Mouse (Mus musculus) limb, embryonic 15.5 days (tissue): ENCODE data around the gene Tmod2. TPM values are rescaled to one million over a fixed set of nuclear protein-coding genes. Genes with fewer than 3 reads are reported as not detected.
"Not testable (repeated sequence)": the region's sequence is repeated elsewhere in the genome, so short reads cannot be mapped to it uniquely, and the experiment has no call there.

ENCODE experiments used
- ATAC-seq: fragments of 200-750 bp; cut with Nextera tagmentation; 2 replicates; pipeline ENCODE4 v1.8.0; 2017; ENCODE audit warnings: low read depth, moderate TSS enrichment; ENCODE audit not compliant: insufficient number of reproducible peaks, low FRiP score, low TSS enrichment
- H3K27ac ChIP-seq: fragments of 300-500 bp; sonication (generic); 2 replicates; pipeline ENCODE4 v1.5.1; 2015; ENCODE audit warnings: moderate library complexity, mild to moderate bottlenecking, inconsistent platforms
- H3K27me3 ChIP-seq: fragments of 300-500 bp; sonication (generic); 2 replicates; pipeline ENCODE4 v1.6.1; 2015; ENCODE audit warnings: inconsistent platforms
- H3K36me3 ChIP-seq: fragments of 300-500 bp; sonication (generic); 2 replicates; pipeline ENCODE4 v1.6.1; 2015; ENCODE audit warnings: inconsistent platforms
- H3K4me1 ChIP-seq: fragments of 300-500 bp; sonication (generic); 2 replicates; pipeline ENCODE4 v1.6.1; 2015; ENCODE audit warnings: inconsistent platforms
- H3K4me2 ChIP-seq: fragments of 300-500 bp; sonication (generic); 2 replicates; pipeline ENCODE4 v1.6.1; 2015; ENCODE audit warnings: mild to moderate bottlenecking, inconsistent platforms
- H3K4me3 ChIP-seq: fragments of 300-500 bp; sonication (generic); 2 replicates; pipeline ENCODE4 v1.5.1; 2015; ENCODE audit warnings: mild to moderate bottlenecking, inconsistent platforms
- H3K9ac ChIP-seq: fragments of 300-500 bp; sonication (generic); 2 replicates; pipeline ENCODE4 v1.6.1; 2015; ENCODE audit warnings: inconsistent platforms
- H3K9me3 ChIP-seq: fragments of 300-500 bp; sonication (generic); 2 replicates; pipeline ENCODE4 v1.6.1; 2016; ENCODE audit warnings: inconsistent platforms
- WGBS: fragments of 180-500 bp; shearing (Covaris S2); methylation state at CpG from one replicate; pipeline ENCODE4 v1.1.7; 2015; 5-methylcytosine and 5-hydroxymethylcytosine counted together
- polyA plus RNA-seq: library from polyadenylated mRNA; unstranded; fragments of >200 nt; fragmentation: Nextera tagmentation; extraction: Ambion mirVana; gene quantifications from 2 replicates; pipeline ENCODE4 v1.2.1, GENCODE M21; 2015

Tmod2 gene
- polyA plus RNA-seq, 1 experiment from 2014 or later = 21.8 TPM

GRCm38 (mm10) chr9:75625556-75626307 is 14.6 kb upstream of the Tmod2 start, which contains the start of gene Lysmd2:
Gene Lysmd2, plus strand, starts transcription at chr9:75625741.
- Histone ChIP-seq H3K4me1 (peaks cover 14% of the 10 kb centered on the region), H3K4me2 (peak within 1 kb of the TSS; percentile 80), H3K9ac (peak within 1 kb of the TSS; percentile 92), H3K36me3 (no peaks in the 10 kb centered on the region), H3K27me3 (no peaks in the 10 kb centered on the region), H3K27ac (peak within 1 kb of the TSS; percentile 91), H3K9me3 (no peaks in the 10 kb centered on the region), H3K4me3 (peak within 1 kb of the TSS; percentile 78)
- under 1% methylated on average over 80 of the region's 94 CpGs for WGBS
- peak; percentile 84 for ATAC-seq

- WGBS = 16% methylated on average over 18 of the region's 18 CpGs
- Histone ChIP-seq H3K9me3 (no peaks in the 10 kb centered on the region), H3K27me3 (no peaks in the 10 kb centered on the region), H3K4me3 (peak overlapping the region; percentile 78), H3K27ac (peak overlapping the region; percentile 91), H3K4me1 (peaks cover 14% of the 10 kb centered on the region), H3K9ac (peak overlapping the region; percentile 92), H3K36me3 (no peaks in the 10 kb centered on the region), H3K4me2 (peak overlapping the region; percentile 80)
- ATAC-seq = no peak; the same call in 1 of the 2 replicates
These were observed 13.9 kb upstream of the Tmod2 start for GRCm38 (mm10) chr9:75624983-75625555.

- H3K27me3 ChIP-seq = no peaks in the 10 kb centered on the region
- no peak overlapping the region for H3K27ac ChIP-seq
- no peaks in the 10 kb centered on the region for H3K36me3 ChIP-seq
- H3K9me3 ChIP-seq = no peaks in the 10 kb centered on the region
- no peak overlapping the region for H3K4me3 ChIP-seq
- no peak for ATAC-seq
- no peak overlapping the region for H3K9ac ChIP-seq
- H3K4me2 ChIP-seq = no peak overlapping the region
- WGBS = 85% methylated on average over 3 of the region's 3 CpGs
- H3K4me1 ChIP-seq = peaks cover 10% of the 10 kb centered on the region
These were observed 10.3 kb upstream of the Tmod2 start for GRCm38 (mm10) chr9:75621428-75621827.

- not testable (repeated sequence) for H3K4me2 ChIP-seq, H3K27me3 ChIP-seq, H3K9ac ChIP-seq, H3K36me3 ChIP-seq, H3K4me3 ChIP-seq, H3K9me3 ChIP-seq, ATAC-seq, H3K27ac ChIP-seq, H3K4me1 ChIP-seq
- WGBS = 93% methylated on average over 2 of the region's 2 CpGs
These were observed 8.6 kb upstream of the Tmod2 start for GRCm38 (mm10) chr9:75619761-75620160.

- 48% methylated on average over 6 of the region's 6 CpGs for WGBS
- no peaks in the 10 kb centered on the region for H3K9me3 ChIP-seq
- no peak for ATAC-seq
- H3K4me3 ChIP-seq = no peak overlapping the region
- H3K27me3 ChIP-seq = no peaks in the 10 kb centered on the region
- H3K36me3 ChIP-seq = no peaks in the 10 kb centered on the region
- peaks cover 5% of the 10 kb centered on the region; the same call in 1 of the 2 replicates for H3K4me1 ChIP-seq
- H3K27ac ChIP-seq = no peak overlapping the region
- H3K9ac ChIP-seq = no peak overlapping the region
- no peak overlapping the region for H3K4me2 ChIP-seq
These were observed 7.8 kb upstream of the Tmod2 start for GRCm38 (mm10) chr9:75618836-75619400.

DNA sequence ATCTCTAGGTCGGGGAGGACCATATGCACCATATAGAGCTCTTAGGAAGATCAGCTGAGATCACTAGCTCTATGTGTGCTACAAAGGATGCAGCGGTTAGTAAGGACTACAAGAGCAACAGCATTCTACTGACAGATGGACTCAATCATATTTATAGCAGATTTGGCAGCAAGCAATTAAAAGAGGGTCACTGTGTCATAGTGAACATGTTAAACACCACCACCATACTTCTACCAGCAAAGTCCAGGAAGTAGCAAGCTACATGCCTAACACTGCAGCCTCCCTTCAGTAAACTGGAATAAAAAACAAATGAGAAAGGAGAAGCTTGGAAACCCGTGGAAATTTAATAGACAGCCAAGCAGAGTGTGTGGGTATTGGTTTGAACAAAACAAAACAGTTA is 5.4 kb upstream of the Tmod2 start:
- 61% methylated on average over 3 of the region's 3 CpGs for WGBS
- Histone ChIP-seq H3K9me3 (no peaks in the 10 kb centered on the region), H3K9ac (no peak overlapping the region), H3K4me3 (no peak overlapping the region), H3K4me1 (peaks cover 5% of the 10 kb centered on the region; the same call in 1 of the 2 replicates), H3K36me3 (no peaks in the 10 kb centered on the region), H3K27ac (no peak overlapping the region), H3K27me3 (no peaks in the 10 kb centered on the region), H3K4me2 (no peak overlapping the region)
- ATAC-seq = no peak

DNA sequence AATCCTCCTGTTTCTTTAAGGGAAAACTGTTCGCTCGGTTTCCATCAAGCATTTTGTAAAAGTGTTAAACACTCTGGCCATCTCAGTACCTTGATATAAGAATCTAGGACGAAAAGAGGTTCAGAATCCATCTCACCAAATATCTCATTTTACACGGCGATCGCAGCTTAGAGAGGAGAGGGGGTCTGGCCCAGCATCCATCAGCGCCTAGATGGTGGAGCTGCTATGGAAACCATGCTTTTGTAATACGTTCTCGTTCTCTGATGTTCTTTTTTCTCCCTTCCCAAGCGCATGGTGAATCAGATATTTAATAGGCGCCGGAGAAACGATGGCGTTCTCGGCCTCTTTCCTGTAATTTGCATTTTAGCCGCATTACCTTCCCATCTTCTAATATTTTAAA is 1.2 kb downstream of the Tmod2 start:
- no peaks in the 10 kb centered on the region for H3K36me3 ChIP-seq
- no peak overlapping the region for H3K9ac ChIP-seq
- peak overlapping the region; percentile 97 for H3K4me2 ChIP-seq
- WGBS = 17% methylated on average over 16 of the region's 16 CpGs
- no peaks in the 10 kb centered on the region for H3K9me3 ChIP-seq
- H3K27ac ChIP-seq = no peak overlapping the region
- peaks cover 6% of the 10 kb centered on the region; the same call in 1 of the 2 replicates for H3K4me1 ChIP-seq
- ATAC-seq = no peak
- H3K27me3 ChIP-seq = 0 out of 2 replicates have a peak, but pooled peaks cover 7% of the 10 kb centered on the region
- peak overlapping the region; percentile 74 for H3K4me3 ChIP-seq

GRCm38 (mm10) chr9:75609505-75609904 is 1.6 kb downstream of the Tmod2 start:
- H3K4me2 ChIP-seq = no peak overlapping the region
- H3K4me1 ChIP-seq = peaks cover 6% of the 10 kb centered on the region; the same call in 1 of the 2 replicates
- no peaks in the 10 kb centered on the region for H3K9me3 ChIP-seq
- H3K27ac ChIP-seq = no peak overlapping the region
- ATAC-seq = no peak
- no peak overlapping the region for H3K4me3 ChIP-seq
- WGBS = 57% methylated on average over 1 of the region's 1 CpGs
- H3K9ac ChIP-seq = no peak overlapping the region
- 0 out of 2 replicates have a peak, but pooled peaks cover 7% of the 10 kb centered on the region for H3K27me3 ChIP-seq
- no peaks in the 10 kb centered on the region for H3K36me3 ChIP-seq

DNA sequence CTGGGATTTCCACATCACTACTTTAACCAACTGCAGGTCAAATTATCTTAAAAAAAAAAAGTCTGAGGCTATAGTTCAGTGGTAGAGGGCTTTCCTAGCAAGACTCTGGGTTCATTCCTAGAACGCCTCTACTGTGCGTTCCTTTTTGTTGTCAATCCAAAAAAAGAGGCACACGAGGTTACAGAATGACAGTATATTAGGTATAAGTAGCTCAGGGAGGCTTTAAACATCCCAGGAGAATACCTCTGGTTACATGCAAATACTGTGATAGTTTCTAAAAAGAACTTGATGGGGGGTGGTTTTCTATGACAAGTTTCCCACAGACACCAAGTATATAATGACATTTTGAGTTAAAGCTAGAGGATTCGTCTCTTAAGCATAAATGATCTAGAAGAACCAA is 3.6 kb downstream of the Tmod2 start:
- Histone ChIP-seq H3K9me3 (no peaks in the 10 kb centered on the region), H3K4me1 (peaks cover 6% of the 10 kb centered on the region; the same call in 1 of the 2 replicates), H3K36me3 (no peaks in the 10 kb centered on the region), H3K4me2 (no peak overlapping the region), H3K9ac (no peak overlapping the region), H3K4me3 (no peak overlapping the region), H3K27ac (no peak overlapping the region), H3K27me3 (0 out of 2 replicates have a peak, but pooled peaks cover 7% of the 10 kb centered on the region)
- 86% methylated on average over 4 of the region's 4 CpGs for WGBS
- ATAC-seq = no peak

- no peak overlapping the region for H3K4me3 ChIP-seq
These were observed 9.6 kb downstream of the Tmod2 start for GRCm38 (mm10) chr9:75601510-75601909.

GRCm38 (mm10) chr9:75600166-75600934 is 10.8 kb downstream of the Tmod2 start:
- H3K4me2 ChIP-seq = no peak overlapping the region
- H3K9me3 ChIP-seq = no peaks in the 10 kb centered on the region
- H3K27ac ChIP-seq = no peak overlapping the region
- no peak overlapping the region for H3K9ac ChIP-seq
- 71% methylated on average over 7 of the region's 7 CpGs for WGBS
- no peak for ATAC-seq
- H3K36me3 ChIP-seq = no peaks in the 10 kb centered on the region
- H3K4me3 ChIP-seq = no peak overlapping the region
- H3K27me3 ChIP-seq = no peaks in the 10 kb centered on the region
- peaks cover 16% of the 10 kb centered on the region for H3K4me1 ChIP-seq

More at GRCm38 (mm10) chr9:75601510-75601909, 9.6 kb downstream of the Tmod2 start:
- WGBS = 31% methylated on average over 12 of the region's 12 CpGs
- Histone ChIP-seq H3K36me3 (no peaks in the 10 kb centered on the region), H3K27me3 (no peaks in the 10 kb centered on the region), H3K4me1 (peaks cover 16% of the 10 kb centered on the region), H3K27ac (0 out of 2 replicates have a peak overlapping the region, but pooled peaks have one; percentile 17), H3K4me2 (peak overlapping the region; percentile 15; the same call in 1 of the 2 replicates), H3K9me3 (no peaks in the 10 kb centered on the region), H3K9ac (no peak overlapping the region)
- ATAC-seq = no peak
